Mouse (Mus musculus) MEL (cell line): Measurements from ENCODE around the gene Krtap27-1. TPM values are rescaled to one million over a fixed set of nuclear protein-coding genes. Genes with fewer than 3 reads are reported as not detected.

Experiments used
- DNase-seq: peaks from one replicate; pipeline ENCODE4 v3.0.0; 2011; ENCODE audit warnings: low read depth, low spot score
- H3K27ac ChIP-seq: 2 replicates; pipeline ENCODE4 v1.5.1; 2012; ENCODE audit warnings: low read depth, mild to moderate bottlenecking, control low read depth, low read length, moderate library complexity; ENCODE audit not compliant: control insufficient read depth
- H3K27me3 ChIP-seq, 2 experiments: fragments of 150-350 bp in 1 of 2; sonication (generic) in 1 of 2; 2 replicates each; pipeline ENCODE4 v1.6.1; 2012; ENCODE audit warnings: low read length in 2 of 2, mild to moderate bottlenecking in 2 of 2, improper control_type of control experiment in 1 of 2, moderate library complexity in 1 of 2; ENCODE audit not compliant: insufficient read depth in 2 of 2, control insufficient read depth in 1 of 2
- H3K36me3 ChIP-seq, 2 experiments: 2 replicates each; pipeline ENCODE4 v1.6.1; 2012 to 2014; ENCODE audit warnings: low read length in 2 of 2, improper control_type of control experiment in 1 of 2, inconsistent platforms in 1 of 2, mild to moderate bottlenecking in 1 of 2; ENCODE audit not compliant: insufficient read depth in 2 of 2, control insufficient read depth in 1 of 2
- H3K4me1 ChIP-seq, 2 experiments: fragments of 150-350 bp in 1 of 2; sonication (generic) in 1 of 2; 2 replicates each; pipeline ENCODE4 v1.6.1; 2012; ENCODE audit warnings: low read length in 2 of 2, improper control_type of control experiment in 1 of 2, mild to moderate bottlenecking in 1 of 2; ENCODE audit not compliant: insufficient read depth in 2 of 2, control insufficient read depth in 1 of 2
- H3K4me3 ChIP-seq, 2 experiments: fragments of 150-350 bp in 1 of 2; sonication (generic) in 1 of 2; 2 replicates each; pipeline ENCODE4 v1.5.1; 2012; ENCODE audit warnings: low read depth in 2 of 2, low read length in 2 of 2, mild to moderate bottlenecking in 2 of 2, moderate library complexity in 2 of 2, control low read depth in 1 of 2, improper control_type of control experiment in 1 of 2; ENCODE audit not compliant: control insufficient read depth in 1 of 2, insufficient read depth in 1 of 2
- H3K79me2 ChIP-seq: 2 replicates; pipeline ENCODE4 v1.6.1; 2012; ENCODE audit warnings: mild to moderate bottlenecking, low read length, moderate library complexity; ENCODE audit not compliant: control insufficient read depth, poor library complexity, insufficient read depth
- H3K9ac ChIP-seq: 2 replicates; pipeline ENCODE4 v1.6.1; 2012; ENCODE audit warnings: low read depth, mild to moderate bottlenecking, control low read depth, low read length, moderate library complexity; ENCODE audit not compliant: control insufficient read depth, poor library complexity, severe bottlenecking
- H3K9me3 ChIP-seq: fragments of 150-350 bp; sonication (generic); replicated peaks from 2 replicates; pipeline ENCODE4 v1.6.1; 2012; ENCODE audit warnings: mild to moderate bottlenecking, low read length, improper control_type of control experiment, moderate library complexity; ENCODE audit not compliant: insufficient read depth
- CHD1 ChIP-seq: IDR thresholded peaks from 2 replicates; pipeline ENCODE4 v1.6.1; 2012; ENCODE audit warnings: low read depth, mild to moderate bottlenecking, inconsistent platforms, low read length, improper control_type of control experiment
- E2F4 ChIP-seq: IDR thresholded peaks from 2 replicates; pipeline ENCODE4 v1.6.1; 2011; ENCODE audit warnings: low read depth, low read length, improper control_type of control experiment, borderline replicate concordance
- ELF1 ChIP-seq: IDR thresholded peaks from 2 replicates; pipeline ENCODE4 v1.6.1; 2014; ENCODE audit warnings: low read depth, mild to moderate bottlenecking, inconsistent platforms, low read length, improper control_type of control experiment, moderate library complexity
- EP300 ChIP-seq, 2 experiments: IDR thresholded peaks; 2 replicates each; pipeline ENCODE4 v1.6.1; 2011; ENCODE audit warnings: improper control_type of control experiment in 2 of 2, low read length in 2 of 2, low read depth in 1 of 2, mild to moderate bottlenecking in 1 of 2
- GABPA ChIP-seq: IDR thresholded peaks from 2 replicates; pipeline ENCODE4 v1.6.1; 2012; ENCODE audit warnings: low read depth, mild to moderate bottlenecking, inconsistent platforms, low read length, improper control_type of control experiment, moderate library complexity
- GATA1 ChIP-seq: IDR thresholded peaks from 2 replicates; pipeline ENCODE4 v1.6.1; 2011; ENCODE audit warnings: low read depth, low read length, improper control_type of control experiment
- HCFC1 ChIP-seq: IDR thresholded peaks from 2 replicates; pipeline ENCODE4 v1.6.1; 2012; ENCODE audit warnings: low read depth, mild to moderate bottlenecking, inconsistent platforms, low read length, improper control_type of control experiment, moderate library complexity
- JUND ChIP-seq: IDR thresholded peaks from 2 replicates; pipeline ENCODE4 v1.6.1; 2011; ENCODE audit warnings: low read depth, mild to moderate bottlenecking, improper control_type of control experiment, low read length
- KAT2A ChIP-seq: conservative IDR thresholded peaks from 2 replicates; pipeline ENCODE4 v1.6.1; 2012; ENCODE audit warnings: low read depth, low read length, improper control_type of control experiment, inconsistent platforms
- MAX ChIP-seq: IDR thresholded peaks from 2 replicates; pipeline ENCODE4 v1.6.1; 2011; ENCODE audit warnings: low read length, improper control_type of control experiment
- MAZ ChIP-seq: IDR thresholded peaks from 2 replicates; pipeline ENCODE4 v1.6.1; 2012; ENCODE audit warnings: low read depth, mild to moderate bottlenecking, inconsistent platforms, low read length, improper control_type of control experiment
- MEF2A ChIP-seq: IDR thresholded peaks from 2 replicates; pipeline ENCODE4 v1.6.1; 2014; ENCODE audit warnings: low read depth, mild to moderate bottlenecking, inconsistent platforms, low read length, improper control_type of control experiment; ENCODE audit not compliant: poor library complexity, insufficient replicate concordance, severe bottlenecking; ENCODE audit errors: extremely low read depth
- MYC ChIP-seq: IDR thresholded peaks from 2 replicates; pipeline ENCODE4 v1.6.1; 2011; ENCODE audit warnings: low read depth, mild to moderate bottlenecking, low read length, improper control_type of control experiment, moderate library complexity
- NELFE ChIP-seq: IDR thresholded peaks from 2 replicates; pipeline ENCODE4 v1.6.1; 2011; ENCODE audit warnings: low read depth, low read length, improper control_type of control experiment
- POLR2A ChIP-seq, 2 experiments: IDR thresholded peaks; 2 replicates each; pipeline ENCODE4 v1.6.1; 2011 to 2012; ENCODE audit warnings: low read length in 2 of 2, mild to moderate bottlenecking in 2 of 2, control low read depth in 1 of 2, improper control_type of control experiment in 1 of 2, low read depth in 1 of 2, moderate library complexity in 1 of 2; ENCODE audit not compliant: control insufficient read depth in 1 of 2, insufficient read depth in 1 of 2, poor library complexity in 1 of 2
- POLR2AphosphoS2 ChIP-seq: IDR thresholded peaks from 2 replicates; pipeline ENCODE4 v1.6.1; 2011; ENCODE audit warnings: low read length, improper control_type of control experiment
- POLR2AphosphoS5 ChIP-seq: IDR thresholded peaks from 2 replicates; pipeline ENCODE4 v1.6.1; 2012; ENCODE audit warnings: low read depth, borderline replicate concordance, mild to moderate bottlenecking, inconsistent platforms, low read length, moderate library complexity, mixed read lengths
- RAD21 ChIP-seq: IDR thresholded peaks from 2 replicates; pipeline ENCODE4 v1.6.1; 2011; ENCODE audit warnings: mild to moderate bottlenecking, low read depth, low read length, improper control_type of control experiment
- RCOR1 ChIP-seq: IDR thresholded peaks from 2 replicates; pipeline ENCODE4 v1.6.1; 2012; ENCODE audit warnings: low read depth, mild to moderate bottlenecking, inconsistent platforms, low read length, improper control_type of control experiment
- SIN3A ChIP-seq: IDR thresholded peaks from 2 replicates; pipeline ENCODE4 v1.6.1; 2012; ENCODE audit warnings: low read length, improper control_type of control experiment, inconsistent platforms
- SMC3 ChIP-seq: IDR thresholded peaks from 2 replicates; pipeline ENCODE4 v1.6.1; 2011; ENCODE audit warnings: low read depth, low read length, improper control_type of control experiment
- TBP ChIP-seq: IDR thresholded peaks from 2 replicates; pipeline ENCODE4 v1.8.0; 2011; ENCODE audit warnings: low read depth, low read length, improper control_type of control experiment
- TCF12 ChIP-seq: IDR thresholded peaks from 2 replicates; pipeline ENCODE4 v1.6.1; 2014; ENCODE audit warnings: low read depth, mild to moderate bottlenecking, inconsistent platforms, low read length, improper control_type of control experiment, moderate library complexity
- UBTF ChIP-seq: IDR thresholded peaks from 2 replicates; pipeline ENCODE4 v1.6.1; 2012; ENCODE audit warnings: low read depth, mild to moderate bottlenecking, inconsistent platforms, low read length, improper control_type of control experiment, moderate library complexity, borderline replicate concordance; ENCODE audit not compliant: insufficient read depth
- USF1 ChIP-seq: IDR thresholded peaks from 2 replicates; pipeline ENCODE4 v1.6.1; 2014; ENCODE audit warnings: low read depth, mild to moderate bottlenecking, inconsistent platforms, low read length, improper control_type of control experiment, moderate library complexity
- ZC3H11A ChIP-seq: IDR thresholded peaks from 2 replicates; pipeline ENCODE4 v1.6.1; 2012; ENCODE audit warnings: low read depth, mild to moderate bottlenecking, inconsistent platforms, low read length, improper control_type of control experiment
- ZKSCAN1 ChIP-seq: IDR thresholded peaks from 2 replicates; pipeline ENCODE4 v1.6.1; 2012; ENCODE audit warnings: low read depth, mild to moderate bottlenecking, inconsistent platforms, low read length, improper control_type of control experiment, moderate library complexity
- ZMIZ1 ChIP-seq: IDR thresholded peaks from 2 replicates; pipeline ENCODE4 v1.6.1; 2012; ENCODE audit warnings: low read depth, mild to moderate bottlenecking, inconsistent platforms, low read length, improper control_type of control experiment, moderate library complexity
- polyA plus RNA-seq, 2 experiments: library from polyadenylated mRNA; stranded (reverse) in 1 of 2; unstranded in 1 of 2; fragments of >175 nt in 1 of 2; fragments of >200 nt in 1 of 2; gene quantifications; 2 replicates each; pipeline versions ENCODE4 v1.2.1 to v1.2.4; 2012; ENCODE audit warnings: low replicate concordance in 2 of 2, low read depth in 1 of 2; ENCODE audit not compliant: insufficient read length in 2 of 2, insufficient read depth in 1 of 2, missing spikeins in 1 of 2
- total RNA-seq: library from RNA; depleted of rRNA; stranded (reverse); fragments of 300-350 nt; gene quantifications from 2 replicates; pipeline ENCODE4 v1.2.3, GENCODE M21; 2012

Gene Krtap27-1
- total and polyA plus RNA-seq, 3 experiments: not detected

- no peaks in the 10 kb centered on the region for H3K36me3 ChIP-seq
- H3K27me3 ChIP-seq: no peaks in the 10 kb centered on the region
- H3K4me1 ChIP-seq: no peaks in the 10 kb centered on the region
- no peaks in the 10 kb centered on the region for H3K79me2 ChIP-seq
- H3K9ac ChIP-seq: no peak within 1 kb of the TSS
- H3K4me3 ChIP-seq: no peak within 1 kb of the TSS
- TF ChIP-seq POLR2AphosphoS5: no peak
- TF ChIP-seq RCOR1: no peak
- no peak for TF ChIP-seq UBTF
- no peak for TF ChIP-seq ZMIZ1
- TF ChIP-seq USF1: no peak
- no peak for TF ChIP-seq POLR2AphosphoS2
- no peak for TF ChIP-seq E2F4
- TF ChIP-seq MEF2A: no peak
- no peak for TF ChIP-seq MAX
- no peak for TF ChIP-seq RAD21
- no peak for TF ChIP-seq ZKSCAN1
- no peak for TF ChIP-seq GABPA
- TF ChIP-seq SIN3A: no peak
- TF ChIP-seq TCF12: no peak
- no peak for TF ChIP-seq EP300 (IDR thresholded peaks at IDR 0.05; ENCODE audit: low read depth in 1 of 2, low read length in 2 of 2)
- no peak for TF ChIP-seq NELFE
- no peak for TF ChIP-seq KAT2A
- no peak for TF ChIP-seq HCFC1
- TF ChIP-seq ELF1: no peak
- H3K9me3 ChIP-seq: no peaks in the 10 kb centered on the region
- DNase-seq: no peak
- H3K27ac ChIP-seq: no peak within 1 kb of the TSS
These were observed 36.1 kb upstream of the Krtap27-1 start, which contains the start of gene 2310061N02Rik for GRCm38 (mm10) chr16:88707496-88708012. TSS of gene 2310061N02Rik (minus strand) at chr16:88707962.

- H3K9ac ChIP-seq: no peak overlapping the region
- no peaks in the 10 kb centered on the region for H3K9me3 ChIP-seq
- TF ChIP-seq MYC (no peak), CHD1 (no peak), MAZ (no peak), SMC3 (no peak), JUND (no peak), ZC3H11A (no peak), USF1 (no peak), POLR2A (IDR thresholded peaks at IDR 0.05; ENCODE audit: control insufficient read depth in 1 of 2, insufficient read depth in 1 of 2, low read depth in 1 of 2, low read length in 2 of 2, poor library complexity in 1 of 2) (no peak), E2F4 (no peak), GATA1 (no peak), TBP (no peak), EP300 (IDR thresholded peaks at IDR 0.05; ENCODE audit: low read depth in 1 of 2, low read length in 2 of 2) (no peak), ZMIZ1 (no peak)
- no peaks in the 10 kb centered on the region for H3K36me3 ChIP-seq
- no peak for DNase-seq
- H3K79me2 ChIP-seq: no peaks in the 10 kb centered on the region
- no peaks in the 10 kb centered on the region for H3K4me1 ChIP-seq
- H3K4me3 ChIP-seq: no peak overlapping the region
- H3K27ac ChIP-seq: no peak overlapping the region
- H3K27me3 ChIP-seq: no peaks in the 10 kb centered on the region
These were observed 29.8 kb upstream of the Krtap27-1 start for GRCm38 (mm10) chr16:88701072-88701864.
